Mouse (Mus musculus) macrophage (primary cell): ENCODE measurements around the gene Arhgap30. TPM values are rescaled to one million over a fixed set of nuclear protein-coding genes. Genes with fewer than 3 reads are reported as not detected.
A peak's percentile ranks its signal among the peaks of the same experiment; 100 is the strongest.

Experiments used
- H3K27ac ChIP-seq: fragments of 350-480 bp; formaldehyde crosslinking; 2 replicates; pipeline ENCODE4 v1.9.0; 2021
- H3K36me3 ChIP-seq: fragments of 350-480 bp; formaldehyde crosslinking; 2 replicates; pipeline ENCODE4 v1.9.0; 2021; ENCODE audit errors: inconsistent target
- H3K4me3 ChIP-seq: fragments of 350-480 bp; formaldehyde crosslinking; 2 replicates; pipeline ENCODE4 v1.9.0; 2021; ENCODE audit errors: inconsistent target
- H3K79me2 ChIP-seq: fragments of 350-480 bp; formaldehyde crosslinking; 2 replicates; pipeline ENCODE4 v1.9.0; 2021; ENCODE audit errors: inconsistent target
- WGBS: methylation state at CpG from one replicate; pipeline ENCODE4 v1.1.7; 2026; ENCODE audit warnings: inconsistent platforms; ENCODE audit not compliant: missing documents; 5-methylcytosine and 5-hydroxymethylcytosine counted together
- polyA plus RNA-seq: library from polyadenylated mRNA; stranded (reverse); fragments of 250-400 nt; gene quantifications from 3 replicates; pipeline ENCODE4 v1.2.4, GENCODE M21; 2018; ENCODE audit warnings: inconsistent platforms
- total RNA-seq, 78 experiments: library from RNA; depleted of rRNA; stranded (reverse); fragments of 250-400 nt; gene quantifications; 1 replicate in 9 of 78; 2 replicates in 24 of 78; 3 replicates in 43 of 78; 4 replicates in 2 of 78; pipeline ENCODE4 v1.2.4; 2018; ENCODE audit warnings: inconsistent platforms in 56 of 78

Arhgap30 gene
- total RNA-seq (2018; cell fraction: chromatin; rRNA removed), result 100 to 1,000 TPM; 134 to 533 (median 366) TPM
- total RNA-seq (2018; cell fraction: cytosol; rRNA removed), result 100 to 1,000 TPM in 23 of 26 experiments, 10 to 100 TPM in 3; 87.2 to 172 (median 137) TPM
- 100 to 1,000 TPM; 143 to 504 (median 375) TPM for total RNA-seq (2018; cell fraction: nucleus; rRNA removed)
- polyA plus RNA-seq, result 119 to 178 TPM (median 125 TPM) in 3 replicates

DNA sequence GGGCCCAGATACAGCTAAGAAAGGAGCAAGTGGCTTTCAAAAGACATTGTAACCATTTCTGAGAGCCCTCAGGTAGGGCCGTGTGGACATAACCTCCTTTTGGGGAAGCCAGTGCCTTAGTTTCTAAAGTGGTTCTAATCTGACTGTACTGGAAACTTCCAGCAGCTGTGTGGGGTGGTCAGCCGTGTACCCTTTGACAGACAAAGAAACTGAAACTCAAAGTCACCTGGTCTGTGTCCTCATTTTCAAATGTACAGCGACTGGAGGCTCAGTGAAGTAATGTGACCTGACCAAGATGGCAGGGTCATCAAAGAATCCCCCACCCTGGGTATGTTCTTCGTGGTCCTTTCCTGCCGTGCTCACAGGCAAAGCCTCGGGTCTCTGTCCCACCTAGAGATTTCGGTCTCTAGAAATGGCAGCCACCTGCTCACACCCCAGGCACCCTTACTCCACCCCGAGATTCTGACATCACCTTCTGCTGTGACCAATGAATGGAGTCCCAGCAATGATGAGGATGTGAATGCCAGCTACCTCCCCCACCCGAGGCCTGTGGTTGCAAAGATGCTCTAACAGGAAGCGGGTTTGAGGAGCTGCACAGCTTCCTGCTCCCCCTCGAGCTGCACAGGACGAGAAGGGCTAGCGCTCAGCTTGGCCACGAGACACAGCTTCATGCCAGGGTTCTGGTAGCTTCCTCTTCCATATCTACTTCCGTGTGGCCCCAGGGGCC, at the start of gene Arhgap30:
Gene Arhgap30, plus strand, starts transcription at position 579 of the 727 bp plus-strand sequence.
- H3K79me2 ChIP-seq, result peaks cover 44% of the 10 kb centered on the region
- H3K4me3 ChIP-seq, result peak within 1 kb of the TSS; percentile 99
- WGBS, result 4% methylated on average over 15 of the region's 15 CpGs
- peaks cover 32% of the 10 kb centered on the region for H3K36me3 ChIP-seq
- peak within 1 kb of the TSS; percentile 100 for H3K27ac ChIP-seq

- peaks cover 47% of the 10 kb centered on the region; the same call in 1 of the 2 replicates for H3K36me3 ChIP-seq
- WGBS, result 97% methylated on average over 15 of the region's 16 CpGs
- H3K27ac ChIP-seq, result no peak overlapping the region
Measured at GRCm38 (mm10) chr1:171342262-171343207, 46.2 kb upstream of the Arhgap30 start.

GRCm38 (mm10) chr1:171343922-171344677, 44.7 kb upstream of the Arhgap30 start:
- H3K4me3 ChIP-seq, result no peak overlapping the region
- 88% methylated on average over 8 of the region's 9 CpGs for WGBS
- peaks cover 37% of the 10 kb centered on the region; the same call in 1 of the 2 replicates for H3K36me3 ChIP-seq
- H3K27ac ChIP-seq, result no peak overlapping the region
- H3K79me2 ChIP-seq, result peaks cover 43% of the 10 kb centered on the region

More at GRCm38 (mm10) chr1:171342262-171343207, 46.2 kb upstream of the Arhgap30 start:
- H3K79me2 ChIP-seq, result peaks cover 36% of the 10 kb centered on the region
- no peak overlapping the region for H3K4me3 ChIP-seq

- peaks cover 49% of the 10 kb centered on the region for H3K79me2 ChIP-seq
- WGBS, result 76% methylated on average over 9 of the region's 9 CpGs
- peak overlapping the region; percentile 99 for H3K4me3 ChIP-seq
- no peak overlapping the region for H3K27ac ChIP-seq
- peaks cover 33% of the 10 kb centered on the region; the same call in 1 of the 2 replicates for H3K36me3 ChIP-seq
Measured at GRCm38 (mm10) chr1:171344715-171345114, 44.0 kb upstream of the Arhgap30 start.

- Histone ChIP-seq H3K4me3 (peak within 1 kb of the TSS; percentile 99), H3K36me3 (peaks cover 26% of the 10 kb centered on the region; the same call in 1 of the 2 replicates), H3K79me2 (peaks cover 57% of the 10 kb centered on the region), H3K27ac (peak within 1 kb of the TSS; percentile 65)
- under 1% methylated on average over 53 of the region's 53 CpGs for WGBS
Measured at GRCm38 (mm10) chr1:171345225-171346094, 43.3 kb upstream of the Arhgap30 start, which contains the start of the genes Nit1 and Pfdn2. TSS of gene Nit1 (minus strand) at chr1:171345646. TSS of gene Pfdn2 (plus strand) at chr1:171345670.

- Histone ChIP-seq H3K27ac (peak overlapping the region; percentile 65), H3K36me3 (peaks cover 22% of the 10 kb centered on the region; the same call in 1 of the 2 replicates), H3K79me2 (peaks cover 63% of the 10 kb centered on the region), H3K4me3 (peak overlapping the region; percentile 99)
- 2% methylated on average over 14 of the region's 14 CpGs for WGBS
Measured at GRCm38 (mm10) chr1:171346095-171346450, 42.7 kb upstream of the Arhgap30 start.

GRCm38 (mm10) chr1:171348665-171349064, 40.1 kb upstream of the Arhgap30 start:
- no peaks in the 10 kb centered on the region for H3K36me3 ChIP-seq
- H3K4me3 ChIP-seq, result no peak overlapping the region
- H3K79me2 ChIP-seq, result peaks cover 89% of the 10 kb centered on the region
- WGBS, result 89% methylated on average over 3 of the region's 3 CpGs
- H3K27ac ChIP-seq, result no peak overlapping the region

DNA sequence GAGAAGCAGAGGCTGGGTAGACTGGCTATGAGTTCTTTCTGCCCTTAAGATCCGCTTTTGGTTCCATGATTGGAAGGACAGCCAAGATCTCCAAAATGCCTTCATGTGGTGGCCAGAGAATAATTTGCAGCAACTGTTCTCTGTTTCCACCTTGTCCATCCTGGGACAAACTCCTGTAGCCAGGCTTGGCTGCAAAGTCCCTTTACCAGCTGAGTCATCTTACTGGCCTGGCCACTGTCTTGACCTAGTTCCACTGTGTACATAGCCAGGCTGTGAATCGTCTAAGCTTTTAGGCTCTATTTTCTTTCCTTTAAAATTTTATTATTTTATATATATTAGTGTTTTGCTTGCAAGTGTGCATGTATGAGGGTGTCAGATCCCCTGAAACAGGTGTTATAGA, 39.5 kb upstream of the Arhgap30 start:
- peaks cover 94% of the 10 kb centered on the region for H3K79me2 ChIP-seq
- 93% methylated on average over 2 of the region's 2 CpGs for WGBS
- no peak overlapping the region for H3K27ac ChIP-seq
- H3K4me3 ChIP-seq, result no peak overlapping the region
- H3K36me3 ChIP-seq, result no peaks in the 10 kb centered on the region

GRCm38 (mm10) chr1:171355812-171356340, 32.9 kb upstream of the Arhgap30 start:
- Histone ChIP-seq H3K4me3 (no peak overlapping the region), H3K79me2 (peaks cover 55% of the 10 kb centered on the region), H3K36me3 (peaks cover 29% of the 10 kb centered on the region; the same call in 1 of the 2 replicates), H3K27ac (no peak overlapping the region)
- WGBS, result 76% methylated on average over 5 of the region's 5 CpGs

- Histone ChIP-seq H3K27ac (no peak overlapping the region), H3K79me2 (peaks cover 46% of the 10 kb centered on the region), H3K36me3 (peaks cover 29% of the 10 kb centered on the region; the same call in 1 of the 2 replicates), H3K4me3 (no peak overlapping the region)
- 100% methylated on average over 2 of the region's 2 CpGs for WGBS
Measured at GRCm38 (mm10) chr1:171356814-171357213, 31.9 kb upstream of the Arhgap30 start.

DNA sequence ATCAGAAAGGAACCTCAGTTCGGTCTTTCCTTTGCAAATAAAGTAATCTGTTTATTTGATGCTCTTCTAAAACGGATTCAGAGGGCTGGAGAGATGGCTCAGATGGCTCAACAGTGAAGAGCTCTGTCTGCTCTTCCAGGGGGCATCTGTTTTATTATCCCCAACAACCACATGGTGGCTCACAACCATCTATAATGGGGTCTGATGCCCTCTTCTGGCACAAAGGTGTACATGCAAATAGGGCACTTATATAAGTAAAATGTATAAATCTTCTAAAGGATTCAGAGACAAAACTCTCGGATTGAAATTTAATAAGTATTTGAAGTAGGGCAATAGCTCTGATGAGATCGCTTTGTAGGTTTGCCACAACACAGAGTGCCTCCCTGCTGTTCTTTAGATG, 30.3 kb upstream of the Arhgap30 start:
- no peak overlapping the region for H3K4me3 ChIP-seq
- 82% methylated on average over 3 of the region's 4 CpGs for WGBS

GRCm38 (mm10) chr1:171360253-171360652, 28.5 kb upstream of the Arhgap30 start:
- Histone ChIP-seq H3K79me2 (peaks cover 11% of the 10 kb centered on the region; the same call in 1 of the 2 replicates), H3K4me3 (peak overlapping the region; percentile 23; the same call in 1 of the 2 replicates), H3K27ac (no peak overlapping the region), H3K36me3 (peaks cover 29% of the 10 kb centered on the region; the same call in 1 of the 2 replicates)
- 33% methylated on average over 26 of the region's 26 CpGs for WGBS

More for the DNA sequence above, 30.3 kb upstream of the Arhgap30 start:
- Histone ChIP-seq H3K36me3 (peaks cover 29% of the 10 kb centered on the region; the same call in 1 of the 2 replicates), H3K27ac (no peak overlapping the region), H3K79me2 (peaks cover 29% of the 10 kb centered on the region)
